Mouse (Mus musculus): ENCODE results near the gene Olfr1270.
"Not testable (repeated sequence)": the region's sequence is repeated elsewhere in the genome, so short reads cannot be mapped to it uniquely, and the experiment has no call there.

Gene Olfr1270

DNA sequence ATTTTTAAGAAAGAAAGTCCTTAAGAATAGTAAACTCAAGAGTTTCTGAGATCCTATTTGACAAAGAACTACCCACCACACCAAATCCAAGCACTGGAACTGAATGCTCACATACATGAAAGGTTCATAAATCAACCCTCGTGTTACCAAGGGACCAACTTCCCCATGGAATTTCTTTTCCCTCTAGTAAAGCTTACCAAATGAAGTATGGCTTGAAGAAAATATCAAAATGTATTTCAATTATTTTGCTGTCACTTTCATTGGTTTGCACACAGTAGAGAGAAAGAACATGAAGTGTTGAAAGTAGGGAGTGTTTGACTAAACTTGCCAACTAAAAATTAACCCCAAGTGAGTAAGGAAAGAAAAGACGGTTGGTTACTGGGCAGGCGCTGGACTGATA, at the start of gene Olfr1270:
TSS of gene Olfr1270 (minus strand) at position 101 of the 400 bp plus-strand sequence.
- no peak for DNase-seq (ENCODE audit: low read depth, low spot score)

DNA sequence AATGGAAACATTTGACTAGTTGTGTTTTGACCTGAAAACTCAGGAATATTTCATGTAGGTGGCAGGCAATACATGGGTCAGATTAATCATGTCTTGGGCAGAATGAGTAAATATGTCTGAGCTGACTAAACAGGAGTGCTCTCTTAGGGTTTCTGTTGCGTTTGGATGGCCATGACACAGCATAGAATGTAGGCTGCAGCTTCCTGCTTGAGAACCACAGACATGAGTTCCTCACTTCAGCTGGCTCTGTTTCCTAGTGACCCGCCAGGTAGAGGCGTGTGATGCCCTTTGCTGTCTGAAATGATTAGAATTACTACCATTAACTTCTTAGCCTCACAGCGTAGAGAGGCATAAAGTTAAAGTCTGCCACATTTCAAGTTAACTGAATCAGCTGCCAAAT, 46.7 kb upstream of the Olfr1270 start:
- DNase-seq (ENCODE audit: low read depth, low spot score) = not testable (repeated sequence)

DNA sequence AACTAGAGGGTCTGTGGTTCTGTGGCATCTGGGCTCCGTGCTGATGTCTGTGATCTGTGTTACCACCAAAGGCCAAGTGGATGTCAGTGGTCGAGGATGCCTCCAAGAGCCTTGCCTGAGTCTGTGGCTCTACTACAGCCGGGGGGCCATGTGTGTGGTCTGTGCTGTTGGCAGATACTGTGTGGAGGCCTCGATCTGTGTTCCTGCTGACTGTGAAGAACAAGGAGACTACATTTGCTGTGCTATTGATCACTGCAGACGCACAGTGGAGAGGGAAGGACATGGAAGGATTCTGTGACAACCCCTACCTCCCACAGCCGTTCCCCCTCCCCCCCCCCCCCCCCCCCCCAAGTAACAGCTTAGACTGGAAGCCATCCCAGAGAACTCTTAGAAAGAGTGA, 42.4 kb upstream of the Olfr1270 start:
- DNase-seq (ENCODE audit: low read depth, low spot score) = not testable (repeated sequence)

DNA sequence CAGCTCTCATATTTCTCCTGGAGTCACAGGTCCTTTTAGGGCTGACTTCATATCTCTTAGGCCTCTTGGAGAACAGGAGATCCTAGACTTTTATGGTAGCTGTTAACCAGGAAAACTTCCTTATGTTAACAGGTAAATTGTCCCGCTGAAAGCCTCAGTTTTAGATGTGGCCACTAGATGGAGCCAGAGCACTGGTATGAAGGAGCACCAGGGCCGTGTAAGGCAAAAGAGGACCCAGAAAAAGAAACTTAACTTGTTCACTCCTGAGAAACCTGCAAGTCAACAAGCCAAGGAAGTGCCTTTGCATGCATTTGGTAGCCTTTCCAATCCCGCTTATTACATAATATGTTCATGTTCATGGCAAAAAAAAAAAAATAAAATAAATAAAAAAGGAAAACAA, 41.9 kb upstream of the Olfr1270 start:
- not testable (repeated sequence) for DNase-seq (ENCODE audit: low read depth, low spot score)

DNA sequence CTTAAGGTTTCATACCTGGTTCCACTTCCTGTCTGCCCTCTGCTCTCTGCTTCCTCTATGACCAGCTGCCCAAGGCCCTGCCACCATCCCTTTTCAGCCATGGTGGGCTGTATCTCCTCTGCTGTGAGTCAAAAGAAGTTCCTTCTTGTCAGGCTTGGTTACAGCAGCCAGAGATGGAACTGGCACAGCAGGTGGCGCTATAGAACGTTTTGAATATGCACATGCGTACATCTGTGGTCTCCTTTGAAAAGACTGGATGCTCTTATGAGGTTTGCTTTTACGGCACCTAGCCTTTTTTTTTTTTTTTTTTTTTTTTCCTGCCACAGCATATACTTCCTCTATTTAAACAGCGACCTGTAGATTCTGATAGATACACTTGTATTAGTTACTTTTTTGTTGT, 34.2 kb upstream of the Olfr1270 start:
- not testable (repeated sequence) for DNase-seq (ENCODE audit: low read depth, low spot score)

DNA sequence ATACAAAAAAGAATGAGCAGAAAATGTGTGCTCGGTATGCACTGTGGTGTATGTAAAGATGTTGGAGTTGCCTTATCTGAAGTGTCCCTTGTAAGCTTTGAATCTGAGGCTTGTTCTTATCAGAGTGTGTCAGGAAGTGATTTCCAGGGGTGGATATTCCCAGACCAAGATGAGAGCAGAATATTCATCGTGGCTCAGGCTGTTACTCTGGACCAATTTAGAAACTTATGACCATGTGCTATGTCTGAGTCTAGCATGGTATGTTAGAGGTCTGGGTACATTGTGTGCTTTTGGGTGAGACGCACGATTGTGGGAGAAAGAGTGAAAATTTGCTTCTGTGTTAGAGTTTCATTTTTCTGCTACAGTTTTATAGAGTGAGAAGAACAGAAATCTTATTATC, 33.2 kb upstream of the Olfr1270 start:
- not testable (repeated sequence) for DNase-seq (ENCODE audit: low read depth, low spot score)

DNA sequence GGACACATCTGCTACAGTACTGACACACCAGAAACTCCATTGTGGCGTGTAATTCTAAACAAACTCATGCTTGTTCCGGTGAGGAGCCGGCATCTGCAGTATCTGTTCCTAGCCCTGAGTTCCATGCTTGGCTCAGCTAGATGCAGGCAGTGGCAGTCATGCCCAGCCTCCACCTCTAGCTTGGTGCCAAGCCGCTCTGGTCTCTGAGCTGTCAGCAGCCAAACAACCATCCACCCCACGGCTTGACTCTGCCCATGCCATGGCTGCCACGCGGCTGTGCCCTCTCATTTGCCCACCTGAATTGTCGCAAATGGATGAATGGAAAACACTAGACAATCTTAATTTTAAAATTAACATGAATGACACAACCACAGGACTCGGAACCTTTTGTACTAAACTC, 1.0 kb upstream of the Olfr1270 start:
- no peak for DNase-seq (ENCODE audit: low read depth, low spot score)

DNA sequence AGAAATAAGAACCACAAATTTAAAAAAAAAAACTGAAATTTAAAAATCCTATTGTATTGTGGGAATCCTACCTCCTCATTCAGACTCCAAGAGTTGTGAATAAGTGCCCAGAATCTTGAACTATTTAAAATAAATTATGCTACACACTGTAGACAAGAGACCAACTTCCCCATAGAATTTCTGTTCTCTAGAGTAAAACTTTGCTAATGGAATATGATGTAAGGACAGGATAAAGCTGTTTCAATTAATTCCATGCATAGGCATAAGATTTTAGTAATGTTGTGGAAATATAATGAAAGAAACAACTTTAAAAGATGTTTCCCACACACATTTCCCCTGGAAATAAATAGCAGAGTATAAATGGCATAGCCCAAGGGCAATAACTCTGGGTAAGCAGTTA, 10.7 kb downstream of the Olfr1270 start, which contains the start of gene Olfr32:
TSS of gene Olfr32 (minus strand) at position 101 of the 400 bp plus-strand sequence.
- DNase-seq (ENCODE audit: low read depth, low spot score) = no peak

DNA sequence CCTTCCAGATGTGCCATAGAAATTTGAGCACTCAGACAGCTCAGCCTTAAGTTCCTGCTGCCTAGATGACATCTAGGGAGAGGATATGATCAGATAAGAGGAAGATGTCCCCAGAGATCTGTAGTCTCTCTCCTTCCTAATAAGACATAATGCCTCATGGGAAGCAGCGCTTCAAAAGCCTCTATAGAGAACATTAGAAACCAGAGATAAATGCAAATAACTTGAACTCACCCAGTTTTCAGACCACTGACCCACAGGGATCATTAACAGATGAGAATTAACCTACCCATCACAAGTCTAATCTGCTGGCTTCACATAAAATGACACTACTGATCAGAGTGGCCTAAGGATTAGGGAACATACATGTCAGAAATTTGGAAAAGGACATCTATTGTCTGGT, 31.6 kb downstream of the Olfr1270 start, which contains the start of gene Olfr1269:
TSS of gene Olfr1269 (minus strand) at position 101 of the 400 bp plus-strand sequence.
- no peak for DNase-seq (ENCODE audit: low read depth, low spot score)

Data from forelimb bud, embryonic 11.5 days (tissue).